Mouse (Mus musculus) MEL (cell line): ENCODE data around the gene Foxj3.

ENCODE experiments used
- CTCF ChIP-seq, 3 experiments: IDR thresholded peaks in 2 of 3; conservative IDR thresholded peaks in 1 of 3; 2 replicates each; pipeline ENCODE4 v1.5.1; 2011 to 2012; ENCODE audit warnings: low read length in 3 of 3, low read depth in 2 of 3, mild to moderate bottlenecking in 2 of 3, improper control_type of control experiment in 1 of 3, inconsistent platforms in 1 of 3, mixed read lengths in 1 of 3, moderate library complexity in 1 of 3; ENCODE audit not compliant: control insufficient read depth in 1 of 3, insufficient read depth in 1 of 3, poor library complexity in 1 of 3, severe bottlenecking in 1 of 3
- MAZ ChIP-seq: IDR thresholded peaks from 2 replicates; pipeline ENCODE4 v1.6.1; 2012; ENCODE audit warnings: low read depth, mild to moderate bottlenecking, inconsistent platforms, low read length, improper control_type of control experiment
- MEF2A ChIP-seq: IDR thresholded peaks from 2 replicates; pipeline ENCODE4 v1.6.1; 2014; ENCODE audit warnings: low read depth, mild to moderate bottlenecking, inconsistent platforms, low read length, improper control_type of control experiment; ENCODE audit not compliant: poor library complexity, insufficient replicate concordance, severe bottlenecking; ENCODE audit errors: extremely low read depth

DNA sequence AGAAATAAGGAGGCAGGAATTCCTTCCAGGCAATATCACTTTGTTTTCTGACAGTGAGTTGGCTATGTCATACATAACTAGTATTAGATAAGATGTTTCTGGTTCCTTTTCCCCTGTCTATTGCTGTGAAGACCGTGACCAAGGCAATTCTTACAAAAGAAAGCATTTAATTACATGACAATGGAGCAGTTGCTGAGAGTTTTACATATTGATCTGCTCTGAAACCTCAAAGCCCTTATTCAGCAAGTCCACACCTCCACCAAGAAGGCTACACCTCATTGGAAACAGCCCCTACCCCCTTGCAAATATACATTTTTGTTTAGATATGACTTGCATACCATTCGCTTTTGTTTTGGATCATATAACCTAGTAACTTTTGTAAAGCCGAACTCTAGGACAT is 55.7 kb downstream of the Foxj3 start:
- TF ChIP-seq CTCF (IDR thresholded peaks at IDR 0.05 in 2 of 3, conservative IDR thresholded peaks at IDR 0.05 in 1 of 3; ENCODE audit: control insufficient read depth in 1 of 3, insufficient read depth in 1 of 3, low read depth in 2 of 3, low read length in 3 of 3, poor library complexity in 1 of 3, severe bottlenecking in 1 of 3): no peak
- no peak for TF ChIP-seq MEF2A
- no peak for TF ChIP-seq MAZ
